Mouse (Mus musculus) brain, adult 2 months (tissue): Measurements from ENCODE around the gene Tns3.
A peak's percentile ranks its signal among the peaks of the same experiment; 100 is the strongest.

Source experiments
- DNase-seq: peaks from one replicate; pipeline ENCODE4 v3.0.0; 2011; ENCODE audit warnings: low read depth, low spot score

The Tns3 gene

DNA sequence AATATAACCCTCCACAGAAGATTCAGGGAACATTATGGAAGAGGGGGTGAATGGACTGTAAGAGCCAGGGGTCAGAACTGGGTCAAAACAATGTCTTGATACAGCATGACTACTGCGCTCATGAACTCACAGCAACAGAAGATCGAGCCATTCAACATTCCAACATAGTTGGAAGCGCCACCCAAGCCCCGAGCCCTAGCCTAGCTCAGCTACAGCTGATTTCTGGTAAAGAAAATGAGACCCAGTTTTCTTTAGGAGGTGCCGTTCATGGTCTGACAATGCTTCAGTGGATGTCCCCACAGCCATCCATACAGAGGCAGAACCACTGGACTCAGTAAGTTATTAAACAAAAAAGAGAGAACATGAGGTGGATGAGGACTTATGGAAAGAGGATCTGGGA lies 224.1 kb downstream of the Tns3 start:
- DNase-seq: no peak

DNA sequence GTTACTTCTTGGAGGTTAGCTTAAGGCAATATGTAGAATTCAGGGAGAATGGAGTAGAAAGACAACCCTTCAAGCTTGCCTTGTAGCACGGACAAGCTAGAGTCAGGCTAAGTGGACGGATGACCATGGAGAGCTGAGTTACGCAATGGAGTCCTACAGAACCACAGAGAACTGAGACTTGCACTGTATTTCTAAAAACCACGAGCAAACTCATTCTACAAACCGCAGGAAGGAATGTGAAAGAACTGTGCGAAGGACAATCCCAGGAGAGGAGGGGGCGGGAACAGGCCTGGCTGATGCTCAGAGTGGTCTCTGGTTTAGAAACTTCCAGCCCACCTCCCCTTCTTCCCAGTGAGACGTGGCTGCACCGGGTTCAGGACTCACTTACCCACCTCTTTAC lies 225.3 kb downstream of the Tns3 start:
- no peak for DNase-seq

DNA sequence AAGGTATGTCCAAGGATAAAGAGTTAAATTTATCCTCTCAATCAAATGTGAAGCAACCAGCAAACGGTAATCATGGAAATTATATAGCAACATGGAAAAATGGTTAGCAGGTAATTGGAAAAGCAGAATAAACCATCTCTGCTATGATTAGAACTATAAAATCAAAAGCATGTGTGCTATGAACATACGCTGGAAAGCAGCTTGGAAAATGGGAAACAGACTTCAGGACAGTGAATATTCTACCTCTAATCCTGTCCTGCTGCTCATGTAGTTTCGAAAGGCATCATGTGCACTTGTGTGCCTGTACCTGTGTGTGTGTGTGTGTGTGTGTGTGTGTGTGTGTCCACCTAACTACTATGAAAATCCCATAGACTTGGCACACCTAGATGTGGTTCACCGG lies 226.1 kb downstream of the Tns3 start:
- DNase-seq: no peak

DNA sequence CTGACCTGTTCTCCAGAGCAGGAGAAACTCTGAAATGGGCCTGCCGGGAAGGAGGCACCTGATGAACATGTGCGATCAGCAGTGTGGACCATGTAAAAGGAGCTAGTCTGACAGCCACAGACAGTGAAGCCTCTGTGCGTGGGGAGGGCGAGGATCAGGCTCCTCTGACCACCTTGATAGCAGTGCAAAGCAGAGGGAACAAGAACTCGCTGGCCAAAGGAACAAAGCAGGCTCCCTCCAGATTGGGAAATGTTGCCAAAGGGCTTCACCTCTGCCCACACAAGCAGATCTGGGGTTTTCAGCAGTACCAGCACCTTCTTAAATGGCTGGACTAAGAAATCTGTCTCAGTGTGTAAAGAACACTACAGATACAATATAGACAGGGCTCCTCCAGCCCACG lies 229.2 kb downstream of the Tns3 start:
- no peak for DNase-seq

DNA sequence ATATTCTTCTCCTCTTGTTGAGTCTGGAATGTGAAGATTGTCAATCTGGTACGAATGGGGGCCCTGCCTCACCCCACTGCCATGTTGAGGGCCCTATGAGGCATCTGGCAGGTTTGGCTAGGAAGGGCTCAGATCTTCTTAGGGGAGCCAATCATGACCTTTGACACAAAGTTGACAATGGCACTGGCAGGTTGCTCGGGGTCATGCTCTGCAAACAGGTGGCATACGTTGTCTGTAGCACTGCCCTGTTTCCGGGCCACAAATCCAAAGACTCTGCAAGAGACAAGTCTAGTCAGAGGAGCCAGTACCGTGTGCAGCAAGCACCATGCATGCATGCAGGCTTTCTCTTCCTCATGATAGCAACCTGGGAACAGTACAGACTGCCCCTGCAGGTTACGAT lies 230.0 kb downstream of the Tns3 start:
- no peak for DNase-seq

DNA sequence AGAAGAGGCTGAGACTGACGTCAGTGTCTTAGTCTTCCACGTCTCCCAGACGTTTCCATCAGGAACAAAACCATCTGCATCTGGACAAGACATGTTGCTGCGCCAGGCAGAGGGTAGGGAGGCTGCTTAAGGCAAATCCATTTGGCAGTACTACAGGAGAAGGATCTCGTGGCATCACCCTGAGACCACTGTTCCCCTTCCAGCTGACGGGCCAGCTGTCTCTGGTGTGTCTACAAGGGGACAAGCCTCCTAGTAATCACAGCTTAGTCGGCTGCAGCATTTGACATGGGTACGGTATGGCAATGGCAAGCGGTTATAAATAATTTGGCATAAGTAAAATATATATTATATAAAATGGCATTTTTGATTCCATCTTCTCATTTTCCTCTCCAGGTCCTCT lies 230.9 kb downstream of the Tns3 start:
- DNase-seq: no peak

DNA sequence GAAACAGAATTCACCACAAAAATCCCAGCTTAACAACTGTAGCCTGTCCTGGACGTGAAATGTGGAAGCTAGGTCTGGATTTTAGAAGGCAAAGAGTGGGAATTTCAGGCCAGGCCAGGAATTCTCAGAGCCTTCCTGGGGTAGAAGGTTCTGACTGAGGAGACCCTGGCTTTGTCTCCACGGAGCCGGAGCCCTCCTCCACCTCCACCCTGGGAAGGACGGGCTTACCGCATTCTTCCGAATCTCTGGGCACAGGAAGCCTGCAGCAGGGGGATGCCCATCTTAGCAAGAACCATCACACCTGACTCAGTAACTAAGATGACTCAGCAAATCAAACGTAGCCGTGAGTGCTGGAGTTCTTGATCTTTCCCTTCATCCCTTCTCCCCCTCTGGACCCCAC lies 231.4 kb downstream of the Tns3 start:
- no peak for DNase-seq

DNA sequence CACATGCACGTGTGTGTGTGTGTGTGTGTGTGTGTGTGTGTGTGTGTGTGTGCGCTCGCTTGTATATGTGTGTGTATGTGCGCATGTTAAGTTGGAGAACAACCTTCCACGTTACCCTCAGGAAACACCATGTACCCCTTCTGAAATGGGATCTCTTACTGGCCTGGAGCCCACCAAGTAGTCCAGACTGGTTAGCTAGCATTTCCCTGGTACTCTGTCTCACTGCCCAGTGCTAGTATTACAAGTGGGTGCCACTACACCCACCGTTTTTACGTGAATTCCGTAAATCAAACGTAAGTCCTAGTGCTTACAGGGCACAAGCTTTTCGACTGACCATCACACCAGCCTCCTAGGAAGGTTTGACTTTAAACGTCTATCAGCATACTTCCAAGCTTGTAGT lies 236.7 kb downstream of the Tns3 start:
- DNase-seq: no peak

DNA sequence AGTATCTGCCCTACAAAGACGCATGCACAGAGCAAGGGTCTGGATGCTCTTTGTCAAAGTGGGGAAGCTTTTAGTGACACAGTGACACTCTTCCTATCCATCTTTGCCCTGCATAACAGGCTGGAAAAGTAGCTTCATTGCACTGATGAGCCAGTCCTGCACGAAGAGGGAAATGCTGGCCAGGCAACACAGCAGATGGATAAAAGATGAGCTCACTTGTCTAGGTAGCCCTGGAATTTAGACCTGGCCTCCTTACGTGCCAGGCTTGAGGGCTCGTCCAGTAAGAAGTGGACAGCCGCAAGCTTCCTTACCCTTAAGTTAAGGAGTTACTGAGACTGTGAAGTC lies 239.1 kb downstream of the Tns3 start:
- peak; percentile 61 for DNase-seq

DNA sequence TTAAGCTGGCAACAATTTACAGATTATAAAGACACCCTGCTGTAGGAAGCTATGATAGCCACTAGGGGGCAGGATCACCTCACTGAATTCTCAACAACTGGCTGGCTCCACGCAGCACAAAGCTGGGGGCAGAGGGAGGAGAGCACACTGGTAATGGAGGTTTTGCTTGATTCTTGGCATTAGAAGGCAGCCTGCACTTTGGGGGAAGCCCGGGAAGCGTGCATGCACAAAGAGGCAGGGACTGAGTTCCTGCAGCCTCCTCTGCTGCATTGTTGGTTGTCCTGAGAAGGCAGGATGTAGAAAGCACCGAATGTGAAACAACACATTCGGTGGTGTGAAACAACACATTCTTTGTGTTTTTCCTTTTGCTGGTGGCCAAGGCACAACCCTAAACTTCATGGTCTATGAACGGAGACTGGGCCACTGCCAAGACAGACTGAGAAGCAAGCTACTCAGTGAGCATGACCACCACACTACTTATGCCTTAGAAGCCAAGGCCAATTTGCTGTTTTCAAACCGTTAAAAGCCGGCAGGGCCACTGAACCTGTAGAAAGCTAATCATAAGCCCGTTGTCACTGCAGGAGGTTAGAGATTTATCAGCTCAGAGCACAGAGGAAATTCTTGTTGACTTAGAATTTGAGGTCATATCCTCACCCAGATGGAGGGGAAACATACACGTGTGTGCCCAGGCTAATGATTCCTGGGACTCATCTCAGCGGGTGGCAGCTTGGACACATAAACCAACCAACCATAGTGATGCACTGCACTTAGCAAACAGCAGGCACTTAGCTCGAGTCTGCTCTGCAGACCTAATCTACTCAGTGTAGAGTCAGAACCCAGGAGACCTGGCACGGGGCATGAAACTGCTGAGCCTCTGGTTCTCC lies 239.8 kb downstream of the Tns3 start:
- DNase-seq: peak; percentile 92

DNA sequence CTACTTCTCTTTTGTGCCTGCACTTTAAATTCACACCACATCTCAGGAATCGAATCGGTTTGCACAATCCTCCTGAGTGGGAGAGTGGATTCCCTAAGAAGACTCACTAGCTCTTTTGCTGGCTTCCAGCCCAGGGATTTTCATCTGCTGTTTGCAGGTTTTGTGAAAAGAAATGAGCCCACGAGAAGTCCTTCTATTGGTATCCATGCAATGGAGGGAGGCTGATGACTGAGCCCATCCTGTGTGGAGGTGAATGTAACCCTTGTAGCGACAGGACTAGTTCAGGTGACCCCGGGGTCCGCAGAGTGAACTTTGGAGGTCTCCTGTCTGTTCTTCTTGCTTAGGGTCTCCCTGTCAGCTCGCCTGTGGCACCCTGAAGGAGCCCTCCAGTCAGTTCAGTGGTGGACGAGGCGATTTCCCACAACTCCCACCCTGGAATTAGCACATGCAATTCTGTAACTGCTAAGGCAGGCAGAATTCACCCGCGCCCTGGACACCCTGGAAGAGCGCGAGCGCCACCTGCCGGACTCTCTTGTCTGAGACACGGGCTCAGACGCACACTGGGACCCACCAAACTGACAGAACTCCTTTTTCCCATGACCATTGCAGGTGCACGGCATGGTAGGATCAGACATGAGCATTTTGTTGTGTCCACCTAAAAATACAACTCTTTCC lies 259.0 kb downstream of the Tns3 start:
- DNase-seq: peak; percentile 83

DNA sequence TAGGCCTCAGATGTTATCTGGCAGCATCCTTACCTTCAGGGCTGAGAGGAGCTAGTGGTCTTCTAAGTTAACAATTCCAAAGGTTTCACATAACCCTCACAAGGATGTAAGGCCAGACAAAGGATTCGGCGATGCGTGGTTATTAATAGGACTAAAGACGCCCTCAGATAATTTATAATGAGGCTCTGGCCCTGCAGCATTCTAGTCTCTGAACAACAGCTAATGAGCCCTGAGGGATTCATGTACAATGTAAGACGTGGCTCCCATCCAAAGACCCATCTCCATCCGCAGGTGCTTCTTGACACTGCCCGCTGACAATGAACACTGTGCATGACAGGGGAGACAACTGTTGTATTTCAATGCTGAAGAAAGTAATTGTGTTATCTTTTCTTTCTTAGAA lies 263.0 kb downstream of the Tns3 start:
- DNase-seq: no peak

DNA sequence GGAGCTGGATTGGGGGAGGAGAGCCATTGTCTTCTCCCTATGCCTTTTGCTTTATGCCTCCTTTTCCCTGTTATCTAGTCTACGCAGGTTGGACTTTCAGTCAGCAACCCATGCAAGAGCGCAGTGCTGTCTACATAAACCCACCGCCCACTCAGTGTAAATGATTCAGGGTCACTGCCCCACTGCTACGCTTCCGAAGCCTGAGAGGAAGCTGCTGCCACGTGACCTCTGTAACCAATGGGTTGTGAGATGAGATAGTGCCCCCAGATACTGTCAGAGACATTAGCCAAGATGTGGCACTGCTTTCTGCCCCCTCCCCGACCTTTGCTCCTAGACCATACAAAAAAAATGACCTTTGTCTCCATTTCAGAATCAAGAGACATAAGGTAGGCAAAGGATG lies 268.0 kb downstream of the Tns3 start:
- DNase-seq: no peak

DNA sequence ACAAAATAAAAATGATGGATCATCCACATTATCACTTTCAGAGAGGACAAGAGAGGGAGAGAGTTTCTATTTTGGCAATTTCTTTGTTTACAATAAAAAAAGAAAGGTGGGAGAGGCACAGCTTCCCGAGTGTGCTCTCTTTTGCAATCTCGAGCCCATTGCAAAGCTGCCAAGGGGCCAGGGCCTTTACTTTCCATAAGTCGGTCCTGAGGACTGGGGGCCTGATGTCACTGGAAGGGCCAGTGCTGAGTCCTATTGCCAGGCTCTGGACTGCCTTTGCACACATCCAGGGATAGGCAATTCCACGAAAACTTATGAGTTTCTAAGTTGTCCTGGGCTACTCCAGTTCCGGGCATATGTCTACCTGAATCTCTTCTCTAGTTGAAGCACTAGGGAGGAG lies 272.8 kb downstream of the Tns3 start:
- no peak for DNase-seq

DNA sequence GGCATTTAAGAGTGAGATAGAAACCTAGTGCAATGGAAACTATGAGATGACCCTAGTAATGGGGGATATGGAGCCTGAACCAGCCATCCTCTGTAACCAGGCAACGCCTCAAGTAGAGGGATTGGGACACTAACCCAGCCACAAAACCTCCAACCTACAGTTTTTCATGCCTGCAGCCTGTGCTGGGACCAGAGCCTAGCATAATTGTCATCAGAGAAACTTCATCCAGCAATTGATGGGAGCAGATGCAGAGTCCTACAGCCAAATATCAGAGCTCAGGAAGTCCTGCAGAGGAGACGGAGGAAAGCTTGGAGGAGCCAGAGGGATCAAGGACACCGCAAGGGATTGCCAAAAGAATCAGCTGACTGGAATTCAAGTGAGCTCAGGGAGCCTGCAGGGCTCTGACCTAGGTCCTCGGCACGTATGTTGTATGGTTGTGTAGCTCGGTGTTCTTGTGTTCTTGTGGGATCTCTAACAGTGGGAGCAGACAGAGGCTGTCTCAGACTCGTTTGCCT lies 278.4 kb downstream of the Tns3 start:
- no peak for DNase-seq
